Mouse (Mus musculus): ENCODE results near the gene Vps50.

GRCm38 (mm10) chr6:3487355-3487754, 10.8 kb upstream of the Vps50 start:
- TF ChIP-seq CTCF (IDR thresholded peaks at IDR 0.05; ENCODE audit: low read depth) (no peak), EP300 (IDR thresholded peaks at IDR 0.05; ENCODE audit: low read depth) (no peak)
